Mouse (Mus musculus) telencephalon, adult 2 months (tissue): ENCODE measurements at regions not wholly inside any gene's neighbourhood (a gene's known extent, or its start where the extent isn't known, plus 50 kb on each side); places are given as distances from the start of the nearest gene placed in this dataset.
"Not testable (repeated sequence)": the region's sequence is repeated elsewhere in the genome, so short reads cannot be mapped to it uniquely, and the experiment has no call there.

Experiments
- DNase-seq: peaks from one replicate; pipeline ENCODE4 v3.0.0-alpha.2; 2011; ENCODE audit warnings: low read depth, low spot score

GRCm38 (mm10) chr3:149075488-149075851, 85.1 kb upstream of the Adgrl2 start:
- DNase-seq, result no peak

GRCm38 (mm10) chr3:149074658-149075487, 84.5 kb upstream of the Adgrl2 start:
- DNase-seq, result no peak

GRCm38 (mm10) chr3:149070201-149070600, 79.8 kb upstream of the Adgrl2 start:
- DNase-seq, result no peak

GRCm38 (mm10) chr3:149069436-149069835, 79.1 kb upstream of the Adgrl2 start:
- DNase-seq, result no peak

GRCm38 (mm10) chr3:149068821-149069220, 78.5 kb upstream of the Adgrl2 start:
- no peak for DNase-seq

- no peak for DNase-seq
Observed at GRCm38 (mm10) chr3:149067758-149068157, 77.4 kb upstream of the Adgrl2 start.

GRCm38 (mm10) chr3:149055077-149055476, 64.7 kb upstream of the Adgrl2 start:
- no peak for DNase-seq

GRCm38 (mm10) chr3:149052295-149052902, 62.0 kb upstream of the Adgrl2 start:
- not testable (repeated sequence) for DNase-seq

GRCm38 (mm10) chr3:149045343-149045742, 55.0 kb upstream of the Adgrl2 start:
- DNase-seq, result no peak

- DNase-seq, result no peak
Observed at GRCm38 (mm10) chr3:149043901-149044300, 53.5 kb upstream of the Adgrl2 start.

GRCm38 (mm10) chr3:149042527-149042926, 52.2 kb upstream of the Adgrl2 start:
- no peak for DNase-seq

GRCm38 (mm10) chr3:149041188-149041587, 50.8 kb upstream of the Adgrl2 start:
- no peak for DNase-seq
